Mouse (Mus musculus) spleen, postnatal 14 days (tissue): ENCODE results near the gene Arid1b.

Source experiments
- DNase-seq, 2 experiments: peaks; one replicate each; pipeline ENCODE4 v3.0.0; 2021 to 2022; ENCODE audit warnings: low spot score in 2 of 2

Gene Arid1b

GRCm38 (mm10) chr17:5017065-5017464 lies 22.9 kb downstream of the Arid1b start:
- no peak for DNase-seq

DNA sequence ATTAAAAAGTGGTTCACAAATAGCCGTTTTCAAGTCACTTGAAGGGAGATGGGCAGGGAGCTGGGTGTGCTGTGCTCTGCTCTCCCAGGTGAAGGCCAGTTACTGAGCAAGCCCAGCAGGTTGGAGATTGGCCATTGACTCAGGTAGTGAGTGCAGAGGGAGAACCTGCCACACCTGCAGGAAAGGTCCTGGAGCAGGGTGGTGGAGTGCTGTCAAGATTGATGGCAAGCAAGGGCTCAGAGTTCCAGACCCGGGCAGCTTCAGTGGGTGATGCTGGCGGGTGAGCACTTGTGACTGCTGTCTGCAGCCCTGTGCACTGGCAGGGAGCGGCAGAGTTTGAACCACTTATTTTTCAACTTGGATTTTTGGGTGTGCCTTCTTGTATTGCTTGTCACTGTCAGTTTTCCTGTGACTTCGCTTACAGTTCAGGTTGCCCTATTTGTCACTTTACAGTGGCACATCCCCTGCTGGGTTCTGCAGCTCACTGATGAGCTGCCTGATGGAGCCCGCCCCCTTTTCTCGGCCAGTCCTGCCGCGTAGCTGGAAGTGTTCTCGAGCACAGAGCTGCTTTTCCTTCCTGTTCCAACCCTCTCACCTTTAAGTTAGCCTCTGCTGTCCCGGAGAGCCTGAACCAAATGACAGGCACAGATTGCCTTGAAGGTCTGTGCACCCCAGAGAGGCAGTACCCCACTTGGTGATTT lies 27.3 kb downstream of the Arid1b start:
- DNase-seq = no peak

- DNase-seq = no peak
Measured at GRCm38 (mm10) chr17:5022019-5022544, 27.9 kb downstream of the Arid1b start.

GRCm38 (mm10) chr17:5023745-5024144 lies 29.6 kb downstream of the Arid1b start:
- DNase-seq = no peak

- DNase-seq = no peak
Measured at GRCm38 (mm10) chr17:5025400-5025799, 31.3 kb downstream of the Arid1b start.

GRCm38 (mm10) chr17:5026578-5026977 lies 32.4 kb downstream of the Arid1b start:
- no peak for DNase-seq

DNA sequence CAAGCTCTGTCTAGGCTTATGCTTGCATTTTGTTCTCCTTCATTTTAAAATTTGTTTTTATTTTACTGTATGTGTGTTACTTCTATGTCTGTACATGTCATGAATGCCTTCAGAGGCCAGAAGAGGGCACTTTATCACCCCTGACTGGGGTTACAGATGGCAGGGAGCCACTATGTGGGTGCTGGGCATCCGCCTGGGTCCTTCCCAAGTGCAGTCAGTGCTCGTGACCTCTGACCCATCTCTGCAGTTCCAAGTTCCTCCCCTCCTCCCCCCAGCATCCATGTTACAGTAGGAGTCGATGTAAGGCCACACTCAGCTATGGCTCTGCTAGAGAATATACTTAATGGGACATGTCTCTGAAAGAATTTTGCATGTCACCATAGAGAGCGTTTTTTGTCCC lies 35.0 kb downstream of the Arid1b start:
- no peak for DNase-seq

- DNase-seq = no peak
Measured at GRCm38 (mm10) chr17:5030290-5030689, 36.2 kb downstream of the Arid1b start.

DNA sequence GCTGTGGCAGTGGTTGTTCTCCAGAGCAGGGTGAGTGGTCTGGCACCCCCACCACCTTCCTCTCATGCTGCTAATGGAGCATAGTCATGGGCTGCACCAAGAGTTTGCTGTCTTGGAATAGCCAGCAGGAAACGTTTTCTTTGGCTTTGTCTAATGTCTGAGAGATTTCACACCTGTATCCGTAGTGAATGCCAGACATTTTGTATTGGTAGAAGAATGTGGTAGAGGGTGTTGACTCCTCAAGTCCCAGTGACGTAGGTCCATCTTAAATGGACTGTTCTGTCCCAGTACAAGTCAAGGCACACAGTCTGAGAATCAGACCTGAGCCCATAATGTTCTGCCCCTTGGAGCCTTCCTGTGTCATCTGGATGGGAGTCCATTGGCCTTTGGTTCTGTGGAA lies 39.2 kb downstream of the Arid1b start:
- no peak for DNase-seq

DNA sequence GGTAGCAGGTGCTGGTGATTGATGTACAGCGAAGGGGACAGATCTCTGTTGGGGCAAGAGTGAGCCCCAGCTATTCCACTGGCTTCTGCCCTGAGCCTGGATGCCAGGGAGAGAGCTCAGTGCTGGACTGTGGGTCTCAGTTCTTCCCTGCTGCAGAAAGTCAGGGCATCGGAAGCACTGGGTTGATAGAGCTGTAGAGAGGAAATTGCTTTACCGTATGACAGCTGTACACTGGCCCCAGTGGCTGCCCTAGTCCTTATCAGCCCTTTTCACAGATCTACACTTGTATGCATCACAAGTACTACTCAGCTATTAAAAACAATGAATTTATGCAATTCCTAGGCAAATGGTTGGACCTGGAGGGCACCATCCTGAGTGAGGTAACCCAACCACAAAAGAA lies 40.1 kb downstream of the Arid1b start:
- no peak for DNase-seq

GRCm38 (mm10) chr17:5036200-5036835 lies 42.2 kb downstream of the Arid1b start:
- no peak for DNase-seq

DNA sequence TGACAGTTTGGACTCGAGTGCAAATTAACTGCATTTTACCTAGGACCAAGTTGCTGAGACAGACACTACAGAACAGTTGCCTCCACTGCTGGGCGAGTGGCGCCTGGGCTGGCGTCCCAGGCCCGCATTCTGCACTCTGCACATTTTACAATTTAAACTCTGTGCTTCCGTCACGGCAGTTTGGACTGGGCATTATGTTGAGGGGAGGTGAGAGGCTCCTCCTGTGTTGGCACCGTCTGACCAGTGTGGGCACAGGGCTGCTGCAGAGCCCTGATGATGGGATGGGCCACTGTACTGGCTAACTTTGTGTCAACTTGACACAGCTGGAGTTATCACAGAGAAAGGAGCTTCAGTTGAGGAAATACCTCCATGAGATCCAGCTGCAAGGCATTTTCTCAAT lies 43.1 kb downstream of the Arid1b start:
- no peak for DNase-seq

GRCm38 (mm10) chr17:5039826-5040225 lies 45.7 kb downstream of the Arid1b start:
- DNase-seq = no peak

GRCm38 (mm10) chr17:5043871-5044270 lies 49.7 kb downstream of the Arid1b start:
- DNase-seq = no peak

- no peak for DNase-seq
Measured at GRCm38 (mm10) chr17:5045613-5046012, 51.5 kb downstream of the Arid1b start.

DNA sequence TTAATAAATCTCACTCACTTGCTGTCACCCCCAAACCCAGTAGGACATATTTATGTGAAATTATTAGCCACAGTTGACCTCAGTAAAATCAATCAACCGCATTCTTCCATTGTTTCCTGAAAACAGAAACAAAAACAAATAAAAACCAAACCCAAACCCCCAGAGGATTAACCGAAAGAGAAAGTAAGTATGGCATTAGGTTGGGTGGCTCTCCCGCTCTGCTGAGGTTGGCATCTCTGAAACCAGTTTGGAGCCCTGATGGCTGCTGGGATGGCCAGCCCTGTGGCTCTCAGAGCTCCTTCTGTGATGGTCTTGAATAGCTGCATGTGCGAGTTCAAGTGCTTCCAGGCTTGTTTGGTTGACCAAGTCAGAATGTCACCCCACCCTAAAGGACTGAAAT lies 53.2 kb downstream of the Arid1b start:
- DNase-seq = no peak

DNA sequence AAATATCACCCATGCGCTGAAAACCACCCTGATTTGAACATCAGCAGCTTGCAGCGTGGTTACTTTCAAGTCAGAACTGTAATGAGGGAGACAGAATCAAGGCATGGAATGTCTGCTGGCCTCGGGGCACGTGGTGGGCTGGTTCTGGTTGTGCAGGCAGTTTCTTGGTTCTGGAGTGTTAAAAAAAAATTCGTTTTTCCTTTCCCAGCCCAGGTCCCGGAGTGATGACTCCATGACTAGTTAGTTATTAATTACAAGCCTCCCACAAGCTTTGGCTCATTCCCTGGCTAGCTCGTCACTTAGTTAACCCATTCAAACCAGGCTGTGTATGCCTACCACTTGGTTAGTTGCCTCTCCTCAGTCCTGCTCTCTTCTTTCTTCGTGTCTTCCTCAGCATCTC lies 56.1 kb downstream of the Arid1b start:
- no peak for DNase-seq

DNA sequence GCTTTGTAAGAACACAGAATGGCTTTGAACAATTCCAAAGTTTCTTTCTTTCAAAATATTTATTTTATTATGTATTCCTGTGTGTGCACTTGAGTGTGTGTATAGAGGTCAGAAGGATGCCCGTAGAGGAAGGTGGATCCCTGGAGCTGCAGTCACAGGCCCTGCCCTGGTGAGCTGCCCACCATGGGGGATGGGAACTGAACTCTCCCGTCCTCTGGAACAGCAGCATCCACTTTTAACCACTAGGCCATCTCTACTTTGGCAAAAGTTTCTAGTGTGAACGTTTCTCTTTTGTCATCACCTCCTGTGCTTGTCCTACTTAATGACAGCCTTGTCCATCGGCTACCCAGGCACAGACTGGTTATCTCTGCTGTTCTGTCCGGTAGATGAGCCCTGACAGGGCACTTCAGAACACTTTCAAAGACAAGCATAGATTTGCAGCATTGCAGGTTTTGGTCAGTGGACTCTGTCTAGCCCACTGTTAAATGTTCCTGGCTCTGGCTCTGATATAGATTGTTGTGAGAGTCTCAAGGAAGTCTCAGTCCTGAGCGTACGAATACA lies 56.9 kb downstream of the Arid1b start:
- DNase-seq = no peak

- DNase-seq = no peak
Measured at GRCm38 (mm10) chr17:5052091-5052799, 58.1 kb downstream of the Arid1b start.

DNA sequence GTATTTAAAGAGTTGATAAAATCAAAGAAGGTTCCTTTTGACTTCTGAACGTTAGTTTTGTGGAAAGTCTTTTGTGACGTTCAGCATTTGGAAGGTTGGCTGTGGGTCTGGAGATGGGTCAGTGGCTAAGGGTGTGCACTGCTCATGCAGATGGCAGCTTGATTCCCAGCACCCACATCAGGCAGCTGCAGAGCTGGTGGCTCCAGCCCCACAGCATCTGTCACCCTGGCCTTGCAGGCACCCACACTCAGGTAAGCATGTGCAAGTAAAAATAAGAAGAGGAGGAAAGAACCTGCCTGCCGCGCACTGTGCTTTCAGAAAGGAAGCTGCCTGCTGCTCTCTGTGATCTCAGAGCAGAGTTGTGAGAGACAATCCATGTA lies 58.7 kb downstream of the Arid1b start:
- DNase-seq = no peak

DNA sequence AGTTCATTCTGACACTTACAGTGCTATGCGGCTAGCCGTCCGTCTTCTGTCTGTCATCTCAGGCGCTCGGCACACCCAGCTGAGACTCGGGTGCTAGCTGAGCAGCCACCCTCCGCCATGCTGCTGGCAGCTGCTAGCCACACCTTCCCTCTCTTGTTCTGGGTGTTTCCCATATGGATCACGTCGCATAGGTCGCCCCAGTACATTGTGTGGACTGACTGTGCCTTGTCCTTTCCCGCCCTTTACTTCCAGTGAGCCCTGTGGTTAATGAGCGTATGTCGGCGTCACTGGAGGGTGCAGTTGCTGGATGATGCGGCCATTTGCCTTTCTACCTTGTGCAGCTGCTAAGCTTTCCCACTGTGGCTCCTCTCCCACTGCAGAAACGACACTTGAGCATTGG lies 59.1 kb downstream of the Arid1b start:
- no peak for DNase-seq

GRCm38 (mm10) chr17:5055412-5055811 lies 61.3 kb downstream of the Arid1b start:
- DNase-seq = no peak

DNA sequence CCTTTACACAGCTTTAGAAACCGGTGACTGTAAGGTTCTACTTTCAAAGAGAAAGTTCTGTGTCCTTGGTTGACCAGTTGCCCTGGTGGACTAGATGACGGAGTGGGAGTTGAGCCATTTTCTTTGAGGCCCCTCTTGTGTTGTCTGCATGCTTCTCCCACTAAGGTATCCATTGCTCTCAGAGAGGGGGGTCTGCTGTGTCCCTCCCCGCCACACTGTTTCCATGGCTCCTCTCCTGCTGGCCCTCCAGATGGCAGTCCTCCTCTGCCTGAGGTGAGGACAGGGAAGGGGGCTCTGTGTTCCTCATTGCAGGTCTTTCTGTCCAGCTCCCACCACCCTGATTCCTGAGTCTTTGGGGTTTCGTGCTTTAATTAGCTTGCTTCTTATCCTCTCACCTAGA lies 62.5 kb downstream of the Arid1b start:
- no peak for DNase-seq
